Mouse (Mus musculus): ENCODE measurements around the gene 1110059E24Rik. TPM values are rescaled to one million over a fixed set of nuclear protein-coding genes. Genes with fewer than 3 reads are reported as not detected.
A peak's percentile ranks its signal among the peaks of the same experiment; 100 is the strongest.

1110059E24Rik gene
- polyA plus RNA-seq, 2 experiments, result 6.6 to 13.7 TPM

DNA sequence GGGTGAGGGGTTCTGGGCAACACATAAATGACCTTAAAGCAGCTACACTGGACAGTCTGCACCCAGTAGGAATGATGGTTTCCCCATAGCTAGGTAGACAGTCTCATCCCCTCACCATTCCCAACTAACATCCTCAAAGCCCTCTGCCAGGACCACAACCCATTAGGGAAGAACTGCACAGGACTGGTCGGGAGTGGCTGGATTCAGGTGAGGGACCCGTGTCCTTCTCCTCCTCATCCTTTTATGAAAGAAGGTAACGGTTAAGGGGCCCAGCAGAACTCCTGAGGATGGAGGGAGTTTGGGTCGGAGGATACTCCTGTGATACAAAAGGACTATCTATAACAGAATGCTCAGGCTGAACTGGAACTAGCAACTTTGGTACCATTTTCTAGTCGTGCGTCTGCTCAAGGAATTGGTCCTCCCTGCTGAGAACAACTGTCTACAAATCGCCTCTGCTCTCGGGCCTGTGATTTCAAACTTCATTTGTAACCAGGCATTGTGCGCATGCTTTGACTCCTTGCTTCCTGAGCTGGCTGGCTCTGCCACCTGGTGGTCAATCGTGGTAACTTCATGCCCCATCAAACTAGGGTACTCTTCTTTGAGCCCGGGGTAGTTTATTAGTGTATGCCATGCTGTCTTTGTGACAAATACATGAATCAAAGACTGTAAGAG lies 88.9 kb downstream of the 1110059E24Rik start:
- Histone ChIP-seq H3K27me3 (ENCODE audit: control insufficient read depth, insufficient read depth, low read length) (no peaks in the 10 kb centered on the region), H3K4me2 (ENCODE audit: low read depth) (no peak overlapping the region), H3K36me3 (replicated peaks; ENCODE audit: control insufficient read depth, insufficient read depth, low read depth) (no peaks in the 10 kb centered on the region), H3K9ac (replicated peaks) (no peak overlapping the region), H3K9me3 (ENCODE audit: control insufficient read depth, low read length) (no peaks in the 10 kb centered on the region), H3K27ac (no peak overlapping the region), H3K4me1 (replicated peaks; ENCODE audit: control insufficient read depth in 2 of 2, insufficient read depth in 2 of 2, low read length in 1 of 2) (peaks cover 0 to 17% of the 10 kb centered on the region in 2 experiments; a peak in 2 of 4 replicates), H3K4me3 (ENCODE audit: insufficient read depth in 1 of 2, low read depth in 2 of 2, low read length in 2 of 2) (no peak overlapping the region)
- 25% methylated on average over 11 of the region's 11 CpGs for WGBS (ENCODE audit: insufficient replicate concordance)
- no peak for ATAC-seq (ENCODE audit: insufficient read depth)
- peak; percentile 18 to 39 (median 28) for DNase-seq (ENCODE audit: low read depth in 3 of 3, low spot score in 3 of 3)
- TF ChIP-seq CTCF (IDR thresholded peaks at IDR 0.05; ENCODE audit: low read depth), result peak; percentile 93
- TF ChIP-seq EP300 (IDR thresholded peaks at IDR 0.05; ENCODE audit: low read depth), result no peak

DNA sequence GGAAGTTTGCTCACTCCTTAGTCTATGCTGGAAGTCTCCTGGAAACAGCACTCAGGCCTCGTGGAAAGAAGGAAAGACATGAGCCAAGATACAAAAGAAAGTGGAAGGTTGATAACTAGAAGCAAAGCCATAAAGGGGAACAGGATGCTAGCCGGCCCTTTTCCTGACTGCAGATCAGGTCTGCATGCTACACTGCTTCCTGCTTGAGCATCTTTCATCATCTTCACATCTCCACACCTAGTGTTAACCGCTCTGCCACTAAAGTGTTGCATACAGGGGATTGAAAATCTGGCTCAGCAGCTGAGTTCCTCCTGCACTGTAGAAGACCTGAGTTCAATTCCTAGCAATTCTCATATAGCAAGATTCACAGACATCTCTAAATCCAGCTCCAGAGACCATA lies 89.8 kb downstream of the 1110059E24Rik start:
- Histone ChIP-seq H3K27me3 (ENCODE audit: control insufficient read depth, insufficient read depth, low read length) (no peaks in the 10 kb centered on the region), H3K9me3 (ENCODE audit: control insufficient read depth, low read length) (no peaks in the 10 kb centered on the region), H3K4me2 (ENCODE audit: low read depth) (no peak overlapping the region), H3K27ac (no peak overlapping the region), H3K4me1 (replicated peaks; ENCODE audit: control insufficient read depth in 2 of 2, insufficient read depth in 2 of 2, low read length in 1 of 2) (peaks cover 0 to 10% of the 10 kb centered on the region in 2 experiments; a peak in 2 of 4 replicates), H3K36me3 (replicated peaks; ENCODE audit: control insufficient read depth, insufficient read depth, low read depth) (no peaks in the 10 kb centered on the region), H3K9ac (replicated peaks) (no peak overlapping the region), H3K4me3 (ENCODE audit: insufficient read depth in 1 of 2, low read depth in 2 of 2, low read length in 2 of 2) (no peak overlapping the region)
- TF ChIP-seq CTCF (IDR thresholded peaks at IDR 0.05; ENCODE audit: low read depth) (no peak), EP300 (IDR thresholded peaks at IDR 0.05; ENCODE audit: low read depth) (no peak)
- DNase-seq (ENCODE audit: low read depth in 3 of 3, low spot score in 3 of 3), result no peak
- no peak for ATAC-seq (ENCODE audit: insufficient read depth)
- 36% methylated on average over 3 of the region's 3 CpGs for WGBS (ENCODE audit: insufficient replicate concordance)

DNA sequence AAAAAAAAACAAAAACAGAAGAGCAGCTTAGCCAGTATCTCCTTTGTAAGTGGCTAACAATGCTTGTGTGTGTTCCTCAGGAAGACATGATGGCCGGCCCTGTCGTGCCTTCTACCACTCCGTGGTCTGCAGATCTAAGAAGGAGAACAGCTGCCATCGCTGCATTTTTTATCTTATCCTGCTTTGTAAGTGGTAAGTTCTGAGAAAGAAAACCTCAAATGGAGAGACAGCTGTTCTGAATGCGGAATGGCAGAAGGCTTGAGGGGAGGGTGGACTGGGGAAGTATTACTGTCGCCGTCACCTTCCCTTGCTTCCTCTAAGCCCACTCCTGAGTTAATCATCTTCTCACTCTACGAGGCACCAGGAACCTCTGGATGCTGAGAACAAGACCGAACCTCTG lies 100.0 kb downstream of the 1110059E24Rik start:
- Histone ChIP-seq H3K4me3 (ENCODE audit: insufficient read depth in 1 of 2, low read depth in 2 of 2, low read length in 2 of 2) (no peak overlapping the region), H3K4me2 (ENCODE audit: low read depth) (no peak overlapping the region), H3K9me3 (ENCODE audit: control insufficient read depth, low read length) (no peaks in the 10 kb centered on the region), H3K27me3 (ENCODE audit: control insufficient read depth, insufficient read depth, low read length) (no peaks in the 10 kb centered on the region), H3K9ac (replicated peaks) (no peak overlapping the region), H3K36me3 (replicated peaks; ENCODE audit: control insufficient read depth, insufficient read depth, low read depth) (no peaks in the 10 kb centered on the region), H3K27ac (no peak overlapping the region), H3K4me1 (replicated peaks; ENCODE audit: control insufficient read depth in 2 of 2, insufficient read depth in 2 of 2, low read length in 1 of 2) (no peaks in the 10 kb centered on the region)
- TF ChIP-seq CTCF (IDR thresholded peaks at IDR 0.05; ENCODE audit: low read depth) (no peak), EP300 (IDR thresholded peaks at IDR 0.05; ENCODE audit: low read depth) (no peak)
- no peak for DNase-seq (ENCODE audit: low read depth in 3 of 3, low spot score in 3 of 3)
- ATAC-seq (ENCODE audit: insufficient read depth), result no peak
- WGBS (ENCODE audit: insufficient replicate concordance), result 43% methylated on average over 9 of the region's 9 CpGs

DNA sequence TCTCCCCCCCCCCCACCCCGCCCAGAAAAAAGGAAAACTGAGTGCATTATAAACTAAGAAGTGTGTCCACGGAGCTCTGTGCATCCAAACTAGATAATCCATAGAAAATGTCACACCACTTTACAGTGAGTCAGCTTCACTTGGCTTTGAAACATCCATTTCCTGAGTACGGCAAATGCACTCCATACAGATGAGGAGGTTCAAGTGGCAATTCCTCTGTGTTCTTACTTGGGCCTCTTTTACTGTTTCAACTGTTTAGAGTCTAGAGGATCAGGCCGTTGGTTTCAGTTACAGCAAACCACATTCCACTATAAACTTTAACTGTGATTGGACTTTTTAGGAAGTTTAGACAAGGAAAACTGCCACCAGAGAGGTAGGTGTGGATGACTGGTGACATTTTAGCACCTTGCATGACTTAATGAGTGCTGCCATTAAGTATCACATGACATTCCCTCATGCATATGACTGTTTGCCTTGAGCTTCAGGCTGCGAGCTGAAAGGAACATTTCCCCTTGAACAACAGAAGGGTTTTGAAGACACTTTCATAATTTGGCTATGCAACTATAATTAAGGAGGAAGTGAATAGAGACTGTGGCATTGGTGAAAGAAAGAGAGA lies 100.7 kb downstream of the 1110059E24Rik start:
- H3K4me3 ChIP-seq (ENCODE audit: insufficient read depth in 1 of 2, low read depth in 2 of 2, low read length in 2 of 2), result no peak overlapping the region
- no peak overlapping the region for H3K27ac ChIP-seq
- no peaks in the 10 kb centered on the region for H3K4me1 ChIP-seq (replicated peaks; ENCODE audit: control insufficient read depth in 2 of 2, insufficient read depth in 2 of 2, low read length in 1 of 2)
- H3K4me2 ChIP-seq (ENCODE audit: low read depth), result no peak overlapping the region
- no peaks in the 10 kb centered on the region for H3K36me3 ChIP-seq (replicated peaks; ENCODE audit: control insufficient read depth, insufficient read depth, low read depth)
- WGBS (ENCODE audit: insufficient replicate concordance), result 52% methylated on average over 5 of the region's 5 CpGs
- H3K27me3 ChIP-seq (ENCODE audit: control insufficient read depth, insufficient read depth, low read length), result no peaks in the 10 kb centered on the region
- H3K9ac ChIP-seq (replicated peaks), result no peak overlapping the region
- TF ChIP-seq CTCF (IDR thresholded peaks at IDR 0.05; ENCODE audit: low read depth), result no peak
- TF ChIP-seq EP300 (IDR thresholded peaks at IDR 0.05; ENCODE audit: low read depth), result no peak
- no peak for DNase-seq (ENCODE audit: low read depth in 3 of 3, low spot score in 3 of 3)
- ATAC-seq (ENCODE audit: insufficient read depth), result no peak
- H3K9me3 ChIP-seq (ENCODE audit: control insufficient read depth, low read length), result no peaks in the 10 kb centered on the region

DNA sequence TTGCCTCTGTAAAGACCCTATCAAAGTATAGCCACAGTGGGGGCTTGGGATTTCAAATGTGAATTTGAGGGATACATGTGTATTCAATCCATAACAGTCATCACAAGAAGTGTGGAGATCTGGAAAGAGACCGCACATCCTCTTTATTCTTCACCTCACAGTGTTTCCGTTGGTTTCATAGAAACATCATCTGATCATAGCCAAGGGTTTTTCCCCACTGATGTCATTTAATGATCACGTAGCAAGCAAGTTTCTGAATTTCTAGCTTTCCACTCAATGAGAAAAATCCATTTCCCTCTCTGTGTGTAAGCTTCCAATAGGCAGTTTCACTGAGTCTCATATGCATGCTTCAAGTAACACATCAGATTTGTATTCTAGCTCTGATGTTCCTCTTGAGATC lies 103.1 kb downstream of the 1110059E24Rik start:
- Histone ChIP-seq H3K4me2 (ENCODE audit: low read depth) (no peak overlapping the region), H3K9ac (replicated peaks) (no peak overlapping the region), H3K9me3 (ENCODE audit: control insufficient read depth, low read length) (no peaks in the 10 kb centered on the region), H3K27me3 (ENCODE audit: control insufficient read depth, insufficient read depth, low read length) (no peaks in the 10 kb centered on the region), H3K4me3 (ENCODE audit: insufficient read depth in 1 of 2, low read depth in 2 of 2, low read length in 2 of 2) (no peak overlapping the region), H3K4me1 (replicated peaks; ENCODE audit: control insufficient read depth in 2 of 2, insufficient read depth in 2 of 2, low read length in 1 of 2) (no peaks in the 10 kb centered on the region), H3K27ac (no peak overlapping the region), H3K36me3 (replicated peaks; ENCODE audit: control insufficient read depth, insufficient read depth, low read depth) (no peaks in the 10 kb centered on the region)
- 73% methylated on average over 3 of the region's 3 CpGs for WGBS (ENCODE audit: insufficient replicate concordance)
- DNase-seq (ENCODE audit: low read depth in 3 of 3, low spot score in 3 of 3) (no peak), ATAC-seq (ENCODE audit: insufficient read depth) (no peak)
- TF ChIP-seq CTCF (IDR thresholded peaks at IDR 0.05; ENCODE audit: low read depth), result no peak
- no peak for TF ChIP-seq EP300 (IDR thresholded peaks at IDR 0.05; ENCODE audit: low read depth)

Measured in liver, embryonic 14.5 days (tissue).